Mouse (Mus musculus): ENCODE data around the gene Cwc27.

Cwc27 gene

GRCm38 (mm10) chr13:104816635-104817571, at the start of gene Cwc27:
Cwc27 (minus strand) TSS chr13:104817142.
- peak; percentile 83 for DNase-seq (ENCODE audit: low read depth, low spot score)

GRCm38 (mm10) chr13:104866726-104867125, 49.8 kb upstream of the Cwc27 start:
- DNase-seq (ENCODE audit: low read depth, low spot score): no peak

GRCm38 (mm10) chr13:104863127-104863979, 46.4 kb upstream of the Cwc27 start, which contains the start of gene Shisal2b:
Shisal2b (minus strand) TSS chr13:104863893.
- no peak for DNase-seq (ENCODE audit: low read depth, low spot score)

GRCm38 (mm10) chr13:104853645-104854044, 36.7 kb upstream of the Cwc27 start:
- DNase-seq (ENCODE audit: low read depth, low spot score): no peak

GRCm38 (mm10) chr13:104843295-104844089, 26.6 kb upstream of the Cwc27 start:
- DNase-seq (ENCODE audit: low read depth, low spot score): no peak

- no peak for DNase-seq (ENCODE audit: low read depth, low spot score)
These were observed 25.0 kb upstream of the Cwc27 start for GRCm38 (mm10) chr13:104841937-104842336.

GRCm38 (mm10) chr13:104837628-104838027, 20.7 kb upstream of the Cwc27 start:
- peak; percentile 39 for DNase-seq (ENCODE audit: low read depth, low spot score)

- no peak for DNase-seq (ENCODE audit: low read depth, low spot score)
These were observed 15.9 kb upstream of the Cwc27 start for GRCm38 (mm10) chr13:104832811-104833210.

- no peak for DNase-seq (ENCODE audit: low read depth, low spot score)
These were observed 8.5 kb upstream of the Cwc27 start for GRCm38 (mm10) chr13:104825470-104825869.

GRCm38 (mm10) chr13:104822411-104822838, 5.5 kb upstream of the Cwc27 start:
- DNase-seq (ENCODE audit: low read depth, low spot score): no peak

GRCm38 (mm10) chr13:104821908-104822307, 5.0 kb upstream of the Cwc27 start:
- DNase-seq (ENCODE audit: low read depth, low spot score): no peak

GRCm38 (mm10) chr13:104821192-104821591, 4.2 kb upstream of the Cwc27 start:
- DNase-seq (ENCODE audit: low read depth, low spot score): no peak

GRCm38 (mm10) chr13:104817696-104818095, 754 bp upstream of the Cwc27 start:
- DNase-seq (ENCODE audit: low read depth, low spot score): no peak

GRCm38 (mm10) chr13:104816270-104816634, 690 bp downstream of the Cwc27 start:
- DNase-seq (ENCODE audit: low read depth, low spot score): no peak

- peak; percentile 20 for DNase-seq (ENCODE audit: low read depth, low spot score)
These were observed 11.3 kb downstream of the Cwc27 start for GRCm38 (mm10) chr13:104805681-104806080.

- no peak for DNase-seq (ENCODE audit: low read depth, low spot score)
These were observed 17.3 kb downstream of the Cwc27 start for GRCm38 (mm10) chr13:104799566-104800182.

- no peak for DNase-seq (ENCODE audit: low read depth, low spot score)
These were observed 17.9 kb downstream of the Cwc27 start for GRCm38 (mm10) chr13:104799067-104799466.

GRCm38 (mm10) chr13:104794421-104794820, 22.5 kb downstream of the Cwc27 start:
- DNase-seq (ENCODE audit: low read depth, low spot score): no peak

GRCm38 (mm10) chr13:104792184-104792583, 24.8 kb downstream of the Cwc27 start, which contains the start of gene Srek1ip1:
Srek1ip1 (plus strand) TSS chr13:104792484.
- DNase-seq (ENCODE audit: low read depth, low spot score): no peak

- DNase-seq (ENCODE audit: low read depth, low spot score): peak; percentile 50
These were observed 27.3 kb downstream of the Cwc27 start for GRCm38 (mm10) chr13:104789663-104790062.

GRCm38 (mm10) chr13:104787260-104787659, 29.7 kb downstream of the Cwc27 start:
- no peak for DNase-seq (ENCODE audit: low read depth, low spot score)
